Mouse (Mus musculus) megakaryocyte, embryonic 14.5 days (primary cell): ENCODE data around the gene Ank3.

ENCODE experiments used
- FLI1 ChIP-seq: IDR thresholded peaks from 2 replicates; pipeline ENCODE4 v1.6.1; 2012; ENCODE audit warnings: low read length, inconsistent platforms, mixed read lengths
- GATA1 ChIP-seq: IDR thresholded peaks from 3 replicates; pipeline ENCODE4 v1.6.1; 2012; ENCODE audit warnings: mixed read lengths, low read length, inconsistent platforms, borderline replicate concordance

GRCm38 (mm10) chr10:70021667-70022066 lies 623.1 kb downstream of the Ank3 start:
- TF ChIP-seq GATA1 (no peak), FLI1 (no peak)
